Mouse (Mus musculus) stomach, embryonic 15.5 days (tissue): ENCODE measurements at regions not wholly inside any gene's neighbourhood (a gene's known extent, or its start where the extent isn't known, plus 50 kb on each side); places are given as distances from the start of the nearest gene placed in this dataset.

Source experiments
- ATAC-seq: fragments of 200-750 bp; cut with Nextera tagmentation; 2 replicates; pipeline ENCODE4 v1.8.0; 2017; ENCODE audit warnings: low read depth, moderate number of reproducible peaks, moderate TSS enrichment; ENCODE audit not compliant: insufficient read depth, low FRiP score
- H3K27ac ChIP-seq: fragments of 300-500 bp; sonication (generic); 2 replicates; pipeline ENCODE4 v1.5.1; 2015; ENCODE audit warnings: mild to moderate bottlenecking, inconsistent platforms
- H3K27me3 ChIP-seq: fragments of 300-500 bp; sonication (generic); replicated peaks from 2 replicates; pipeline ENCODE4 v1.6.1; 2015; ENCODE audit warnings: inconsistent platforms
- H3K36me3 ChIP-seq: fragments of 300-500 bp; sonication (generic); 2 replicates; pipeline ENCODE4 v1.6.1; 2015; ENCODE audit warnings: inconsistent platforms
- H3K4me1 ChIP-seq: fragments of 300-500 bp; sonication (generic); 2 replicates; pipeline ENCODE4 v1.6.1; 2015; ENCODE audit warnings: inconsistent platforms
- H3K4me2 ChIP-seq: fragments of 300-500 bp; sonication (generic); 2 replicates; pipeline ENCODE4 v1.6.1; 2015; ENCODE audit warnings: mild to moderate bottlenecking, inconsistent platforms
- H3K4me3 ChIP-seq: fragments of 300-500 bp; sonication (generic); replicated peaks from 2 replicates; pipeline ENCODE4 v1.5.1; 2015; ENCODE audit warnings: inconsistent platforms
- H3K9ac ChIP-seq: fragments of 300-500 bp; sonication (generic); 2 replicates; pipeline ENCODE4 v1.6.1; 2015; ENCODE audit warnings: inconsistent platforms
- H3K9me3 ChIP-seq: fragments of 300-500 bp; sonication (generic); 2 replicates; pipeline ENCODE4 v1.6.1; 2016; ENCODE audit warnings: inconsistent platforms
- WGBS: fragments of 180-500 bp; shearing (Covaris S2); methylation state at CpG from one replicate; pipeline ENCODE4 v1.1.7; 2015; 5-methylcytosine and 5-hydroxymethylcytosine counted together

DNA sequence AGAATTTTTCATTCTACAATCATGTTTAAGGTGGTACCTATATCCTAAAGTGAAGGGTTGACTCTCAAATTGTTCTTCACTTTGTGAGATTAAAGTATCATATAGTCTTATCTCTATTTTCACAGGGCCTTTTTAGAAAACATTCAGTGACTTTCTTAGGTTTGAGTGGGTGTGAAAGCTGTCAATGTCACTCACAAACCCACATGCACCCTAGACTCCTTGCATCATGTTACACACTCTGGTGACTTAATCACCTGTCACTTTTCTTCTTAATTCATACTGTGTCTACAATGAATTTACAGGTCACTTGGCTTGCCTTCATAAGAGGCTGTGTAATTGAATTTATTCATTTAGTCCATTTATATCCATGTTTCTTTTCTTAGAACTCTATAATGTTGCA, 1026.8 kb upstream of the Alcam start:
- Histone ChIP-seq H3K4me2 (no peak overlapping the region), H3K9me3 (no peaks in the 10 kb centered on the region), H3K27me3 (no peaks in the 10 kb centered on the region), H3K4me1 (no peaks in the 10 kb centered on the region), H3K9ac (no peak overlapping the region), H3K27ac (no peak overlapping the region), H3K36me3 (no peaks in the 10 kb centered on the region), H3K4me3 (no peak overlapping the region)
- no peak for ATAC-seq

DNA sequence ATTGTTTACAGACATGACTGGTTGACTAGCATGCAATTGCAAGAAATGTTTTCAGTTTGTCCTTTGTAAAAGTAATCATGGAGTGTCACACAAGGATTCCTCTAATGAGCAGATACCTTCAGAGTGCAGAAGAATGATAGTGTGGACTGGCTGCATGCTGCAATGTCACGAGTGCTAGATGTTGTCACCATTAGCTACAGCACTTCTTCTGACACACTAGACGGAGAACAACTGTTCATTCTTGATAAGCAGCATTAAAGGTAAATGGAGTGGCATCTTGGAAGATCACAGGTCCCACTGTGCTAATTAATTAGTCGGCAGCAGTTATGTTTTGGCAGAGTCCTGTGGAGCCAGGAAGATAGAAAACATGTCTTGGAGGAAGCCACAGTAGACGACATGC, 985.6 kb upstream of the Alcam start:
- Histone ChIP-seq H3K27me3 (no peaks in the 10 kb centered on the region), H3K9ac (no peak overlapping the region), H3K27ac (no peak overlapping the region), H3K4me1 (no peaks in the 10 kb centered on the region), H3K9me3 (no peaks in the 10 kb centered on the region), H3K4me2 (no peak overlapping the region), H3K4me3 (no peak overlapping the region), H3K36me3 (no peaks in the 10 kb centered on the region)
- ATAC-seq: no peak
- 68% methylated on average over 4 of the region's 4 CpGs for WGBS

DNA sequence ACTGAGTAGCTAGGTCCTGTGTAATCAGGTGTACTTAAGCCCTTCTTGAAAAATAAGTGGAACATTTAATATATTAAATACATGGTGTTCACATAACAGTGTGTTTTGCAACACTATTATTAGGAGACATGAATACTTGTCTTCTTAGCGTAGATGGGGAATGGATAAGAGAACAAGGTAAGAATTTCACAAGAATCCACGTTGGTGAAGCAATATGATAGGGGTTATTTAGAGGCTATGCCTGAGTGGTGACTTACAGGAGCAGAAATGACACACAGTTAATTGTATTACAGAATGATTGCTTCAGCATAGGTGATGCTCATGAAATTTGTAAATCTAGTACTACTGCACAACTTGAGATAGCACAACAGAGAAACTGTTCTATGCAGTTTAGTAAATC, 964.5 kb upstream of the Alcam start:
- Histone ChIP-seq H3K4me2 (no peak overlapping the region), H3K27me3 (no peaks in the 10 kb centered on the region), H3K9ac (no peak overlapping the region), H3K9me3 (no peaks in the 10 kb centered on the region), H3K4me1 (no peaks in the 10 kb centered on the region), H3K4me3 (no peak overlapping the region), H3K36me3 (no peaks in the 10 kb centered on the region), H3K27ac (no peak overlapping the region)
- ATAC-seq: no peak
- WGBS: 69% methylated on average over 2 of the region's 2 CpGs

DNA sequence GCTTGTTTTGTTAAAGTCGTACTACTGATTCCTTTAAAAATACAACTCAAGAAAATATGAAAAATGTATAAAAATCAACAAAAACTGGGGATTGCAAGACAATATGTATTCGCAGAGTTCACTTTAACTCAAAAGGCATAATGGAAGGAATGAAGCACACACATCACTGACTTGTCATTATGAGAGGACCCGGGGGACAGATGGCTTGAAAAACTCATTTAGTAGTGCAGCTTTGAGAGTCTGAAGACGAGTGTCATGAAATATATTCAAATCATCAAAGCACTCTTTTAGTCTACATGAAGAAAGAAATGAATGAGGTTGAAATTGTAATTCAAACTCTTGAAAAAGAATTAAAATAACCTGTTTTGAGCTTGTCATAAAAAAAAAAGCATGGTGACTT, 931.3 kb upstream of the Alcam start:
- Histone ChIP-seq H3K27me3 (no peaks in the 10 kb centered on the region), H3K27ac (no peak overlapping the region), H3K9me3 (no peaks in the 10 kb centered on the region), H3K4me1 (no peaks in the 10 kb centered on the region), H3K9ac (no peak overlapping the region), H3K4me2 (no peak overlapping the region), H3K4me3 (no peak overlapping the region), H3K36me3 (no peaks in the 10 kb centered on the region)
- WGBS: 79% methylated on average over 4 of the region's 4 CpGs
- no peak for ATAC-seq

DNA sequence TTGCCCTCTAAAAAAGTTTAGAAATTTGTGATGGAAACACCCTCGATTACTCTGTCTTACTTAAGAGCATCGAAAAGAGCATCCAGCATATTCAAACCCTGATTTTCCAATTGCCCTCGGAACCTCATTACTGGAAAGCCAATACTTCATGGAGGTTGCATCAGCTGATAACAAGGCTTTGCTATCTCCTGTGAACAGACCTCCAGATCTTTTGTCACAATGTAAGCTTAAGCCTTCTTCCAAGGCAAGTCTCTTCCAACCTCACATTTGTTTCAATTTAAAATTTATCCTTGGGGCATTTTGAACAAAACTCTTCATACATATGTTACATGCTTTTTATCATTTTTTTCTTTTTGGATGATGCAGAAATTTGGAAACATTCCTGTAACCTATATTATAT, 888.3 kb upstream of the Alcam start:
- H3K9me3 ChIP-seq: no peaks in the 10 kb centered on the region
- 87% methylated on average over 3 of the region's 3 CpGs for WGBS
- H3K4me2 ChIP-seq: no peak overlapping the region
- H3K27me3 ChIP-seq: no peaks in the 10 kb centered on the region
- H3K4me3 ChIP-seq: no peak overlapping the region
- ATAC-seq: no peak
- H3K27ac ChIP-seq: no peak overlapping the region
- H3K9ac ChIP-seq: no peak overlapping the region
- no peaks in the 10 kb centered on the region for H3K36me3 ChIP-seq
- no peaks in the 10 kb centered on the region for H3K4me1 ChIP-seq

DNA sequence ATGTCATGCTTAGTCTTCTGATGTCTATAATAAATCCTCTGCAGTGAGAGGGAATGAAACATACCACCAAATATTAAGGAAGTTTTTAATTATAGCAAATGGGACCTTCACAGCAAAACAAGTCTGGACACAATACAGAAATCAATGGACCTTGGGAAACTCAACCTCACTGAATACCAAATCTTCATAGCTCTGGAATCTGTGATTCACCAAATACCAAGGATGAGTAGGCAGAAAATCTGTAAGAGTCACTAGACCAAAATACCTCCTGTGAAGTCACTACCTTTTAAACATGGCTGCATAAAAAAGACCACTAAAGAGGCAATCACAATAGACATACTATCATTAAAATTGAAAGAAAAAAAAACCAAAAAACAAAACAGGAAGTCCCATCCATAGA, 872.5 kb upstream of the Alcam start:
- Histone ChIP-seq H3K27ac (no peak overlapping the region), H3K36me3 (no peaks in the 10 kb centered on the region), H3K4me1 (no peaks in the 10 kb centered on the region), H3K9ac (no peak overlapping the region), H3K4me3 (no peak overlapping the region), H3K4me2 (no peak overlapping the region), H3K9me3 (no peaks in the 10 kb centered on the region), H3K27me3 (no peaks in the 10 kb centered on the region)
- ATAC-seq: no peak

DNA sequence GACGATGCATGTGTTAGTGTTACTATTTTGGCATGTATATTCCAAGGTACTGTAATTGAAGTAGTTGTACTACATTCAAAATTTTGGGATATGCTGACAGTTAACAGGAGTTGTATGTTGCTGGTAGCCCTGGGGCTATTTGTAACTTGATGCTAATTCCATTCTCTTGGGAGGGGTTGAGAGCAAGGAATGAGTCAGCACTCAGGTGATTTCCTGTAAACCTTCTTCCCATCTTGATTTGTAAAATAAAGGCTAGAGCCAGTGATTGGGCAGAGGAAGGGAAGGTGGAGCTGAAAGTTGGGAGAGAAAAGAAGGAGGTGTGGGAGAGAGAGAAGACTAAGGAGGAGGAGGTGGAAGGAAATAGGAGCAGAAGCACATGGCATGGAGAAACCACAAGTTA, 838.2 kb upstream of the Alcam start:
- no peak for ATAC-seq

DNA sequence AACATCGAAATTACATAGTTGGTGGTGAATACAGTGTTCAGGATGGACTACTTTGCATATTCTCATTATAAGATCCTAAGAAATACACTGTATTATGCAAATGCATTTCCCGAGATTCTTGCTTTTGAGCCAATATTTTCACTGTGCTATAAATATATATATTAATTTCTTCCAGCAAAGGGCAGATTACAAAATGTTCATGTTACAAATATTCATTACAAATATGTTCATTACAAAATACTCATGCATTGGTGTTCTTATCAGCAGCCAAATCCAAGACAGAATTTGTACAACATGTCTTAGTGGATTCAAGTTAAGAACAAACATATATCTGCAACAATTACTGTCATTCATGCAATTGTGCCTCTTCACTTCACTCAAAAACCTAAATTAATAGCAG, 828.1 kb upstream of the Alcam start:
- H3K4me2 ChIP-seq: no peak overlapping the region
- H3K9ac ChIP-seq: no peak overlapping the region
- no peak for ATAC-seq
- H3K27ac ChIP-seq: no peak overlapping the region
- no peaks in the 10 kb centered on the region for H3K36me3 ChIP-seq
- H3K4me3 ChIP-seq: no peak overlapping the region
- H3K4me1 ChIP-seq: no peaks in the 10 kb centered on the region
- H3K9me3 ChIP-seq: no peaks in the 10 kb centered on the region
- WGBS: 77% methylated on average over 2 of the region's 2 CpGs
- H3K27me3 ChIP-seq: no peaks in the 10 kb centered on the region

More for the DNA sequence above, 838.2 kb upstream of the Alcam start:
- no peaks in the 10 kb centered on the region for H3K9me3 ChIP-seq
- no peaks in the 10 kb centered on the region for H3K27me3 ChIP-seq
- no peaks in the 10 kb centered on the region for H3K36me3 ChIP-seq
- no peak overlapping the region for H3K9ac ChIP-seq
- WGBS: 64% methylated on average over 1 of the region's 1 CpGs
- no peak overlapping the region for H3K27ac ChIP-seq
- no peak overlapping the region for H3K4me2 ChIP-seq
- H3K4me3 ChIP-seq: no peak overlapping the region
- no peaks in the 10 kb centered on the region for H3K4me1 ChIP-seq

DNA sequence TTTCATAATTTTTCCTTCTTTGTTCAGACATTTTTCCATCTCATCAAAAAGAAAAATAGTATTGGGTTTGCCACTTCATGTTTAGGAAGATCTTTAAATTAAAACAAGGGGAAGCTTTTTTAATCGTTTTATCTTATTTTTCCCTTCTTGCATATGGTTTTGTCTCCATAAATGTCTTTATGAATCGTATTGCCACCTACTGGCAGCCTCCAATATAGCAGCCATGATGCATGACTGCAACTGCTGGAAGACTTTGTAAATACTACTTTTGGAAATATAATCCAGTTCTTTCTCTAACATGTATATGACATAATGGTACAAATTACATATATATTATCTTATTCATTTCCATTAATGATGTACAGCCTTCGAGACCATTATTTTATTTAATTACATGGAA, 812.2 kb upstream of the Alcam start:
- Histone ChIP-seq H3K4me1 (no peaks in the 10 kb centered on the region), H3K36me3 (no peaks in the 10 kb centered on the region), H3K9me3 (no peaks in the 10 kb centered on the region), H3K4me3 (no peak overlapping the region), H3K27ac (no peak overlapping the region), H3K4me2 (no peak overlapping the region), H3K27me3 (no peaks in the 10 kb centered on the region), H3K9ac (no peak overlapping the region)
- 15% methylated on average over 3 of the region's 3 CpGs for WGBS
- ATAC-seq: no peak

DNA sequence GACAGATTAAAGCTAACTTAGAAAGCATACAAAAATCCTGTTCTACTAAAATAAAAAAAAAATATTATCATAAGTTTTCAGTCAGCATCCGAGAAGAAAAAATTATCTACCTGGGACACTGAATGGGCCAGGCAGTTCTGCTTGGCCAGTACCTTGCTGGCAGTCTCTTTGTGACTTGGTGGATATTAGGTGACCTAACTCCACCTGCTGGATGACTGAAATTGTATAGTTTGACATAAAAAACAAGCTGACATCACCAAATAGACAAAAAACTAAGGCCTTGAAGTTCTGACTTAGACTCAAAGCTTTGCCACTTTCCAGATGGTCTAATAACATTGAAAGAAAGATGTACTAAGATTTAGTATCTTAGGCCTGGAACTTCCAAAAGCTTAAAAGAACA, 791.5 kb upstream of the Alcam start:
- H3K4me3 ChIP-seq: no peak overlapping the region
- H3K4me1 ChIP-seq: no peaks in the 10 kb centered on the region
- H3K4me2 ChIP-seq: no peak overlapping the region
- H3K27ac ChIP-seq: no peak overlapping the region
- 76% methylated on average over 1 of the region's 1 CpGs for WGBS
- no peak overlapping the region for H3K9ac ChIP-seq
- H3K27me3 ChIP-seq: no peaks in the 10 kb centered on the region
- no peaks in the 10 kb centered on the region for H3K9me3 ChIP-seq
- no peaks in the 10 kb centered on the region for H3K36me3 ChIP-seq
- no peak for ATAC-seq

DNA sequence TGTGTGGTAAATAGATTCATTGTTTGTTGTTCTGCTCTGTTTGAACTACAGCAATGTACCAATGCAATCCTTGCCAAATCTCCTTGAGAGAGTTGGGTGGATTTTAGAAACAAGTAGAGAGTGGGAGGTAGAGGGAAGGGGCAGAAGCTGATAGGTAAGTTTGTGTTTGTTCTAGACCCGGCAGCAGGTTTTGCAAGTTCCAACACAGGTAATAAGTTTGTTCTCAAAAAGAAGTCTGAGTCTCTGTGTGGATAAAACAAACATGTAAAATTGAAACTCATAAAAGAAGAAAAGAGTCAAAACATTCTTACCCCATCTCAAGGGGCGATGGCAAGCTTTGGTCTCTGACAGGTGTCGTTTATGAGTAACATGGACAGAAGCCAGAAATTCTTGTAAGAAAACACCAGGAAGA, 788.3 kb upstream of the Alcam start:
- Histone ChIP-seq H3K36me3 (no peaks in the 10 kb centered on the region), H3K27me3 (no peaks in the 10 kb centered on the region), H3K4me2 (no peak overlapping the region), H3K4me3 (no peak overlapping the region), H3K9me3 (no peaks in the 10 kb centered on the region), H3K27ac (no peak overlapping the region), H3K9ac (no peak overlapping the region), H3K4me1 (no peaks in the 10 kb centered on the region)
- ATAC-seq: peak; percentile 66
- WGBS: 63% methylated on average over 3 of the region's 3 CpGs

DNA sequence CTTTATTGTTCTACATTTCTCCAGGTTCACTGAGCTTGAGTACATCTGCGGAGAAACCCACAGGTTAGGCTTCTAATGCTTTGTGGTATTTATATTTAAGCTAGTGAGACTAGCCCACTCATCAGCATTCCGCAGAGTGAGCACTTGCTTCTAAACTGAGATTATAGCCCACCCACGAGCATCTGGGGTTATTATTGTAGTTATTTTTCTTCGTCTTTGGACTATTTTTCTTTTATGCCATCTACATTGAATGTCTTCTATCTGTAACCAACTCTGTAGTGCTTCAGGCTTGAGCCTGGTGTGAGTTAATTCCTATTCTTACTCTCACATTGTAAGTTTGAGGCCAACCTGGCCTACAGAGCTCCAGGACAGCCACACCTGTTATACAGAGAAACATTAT, 765.0 kb upstream of the Alcam start:
- Histone ChIP-seq H3K4me3 (no peak overlapping the region), H3K9me3 (no peaks in the 10 kb centered on the region), H3K4me2 (no peak overlapping the region), H3K36me3 (no peaks in the 10 kb centered on the region), H3K4me1 (no peaks in the 10 kb centered on the region), H3K9ac (no peak overlapping the region), H3K27ac (no peak overlapping the region), H3K27me3 (no peaks in the 10 kb centered on the region)
- ATAC-seq: no peak
- 82% methylated on average over 4 of the region's 4 CpGs for WGBS

DNA sequence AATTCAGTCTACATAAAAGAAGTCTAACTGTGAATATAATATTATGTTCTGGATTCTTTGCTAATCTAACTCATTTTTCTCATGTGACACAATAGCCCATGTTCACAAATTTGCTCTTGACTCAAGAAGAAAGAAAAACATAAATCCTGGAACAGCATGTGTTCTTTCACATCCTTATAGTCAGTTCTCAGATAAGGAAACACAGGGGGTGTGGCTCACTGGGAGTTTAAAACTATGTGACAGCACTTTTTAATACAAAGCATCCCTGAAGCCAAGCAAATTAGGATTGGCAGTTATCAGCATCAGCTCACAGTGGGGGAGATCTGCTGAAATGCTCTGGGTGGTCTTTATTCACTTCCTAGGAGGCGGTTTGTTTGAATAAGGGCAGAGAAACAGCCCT, 747.6 kb upstream of the Alcam start:
- Histone ChIP-seq H3K4me1 (no peaks in the 10 kb centered on the region), H3K27ac (no peak overlapping the region), H3K9ac (no peak overlapping the region), H3K9me3 (no peaks in the 10 kb centered on the region), H3K4me3 (no peak overlapping the region), H3K36me3 (no peaks in the 10 kb centered on the region), H3K27me3 (no peaks in the 10 kb centered on the region), H3K4me2 (no peak overlapping the region)
- WGBS: 32% methylated on average over 1 of the region's 1 CpGs
- no peak for ATAC-seq
